Mouse (Mus musculus) thymus, postnatal 0 days (tissue): ENCODE results near the gene Ift27. TPM values are rescaled to one million over a fixed set of nuclear protein-coding genes. Genes with fewer than 3 reads are reported as not detected.
A peak's percentile ranks its signal among the peaks of the same experiment; 100 is the strongest.

ENCODE experiments used
- DNase-seq: peaks from one replicate; pipeline ENCODE4 v3.0.0-alpha.2; 2015; ENCODE audit warnings: low spot score
- polyA plus RNA-seq: library from polyadenylated mRNA; unstranded; fragments of >200 nt; fragmentation: Nextera tagmentation; extraction: Ambion mirVana; gene quantifications from 2 replicates; pipeline ENCODE4 v1.2.1, GENCODE M21; 2015

The Ift27 gene
- polyA plus RNA-seq = 85.2 and 87.5 TPM in 2 replicates

DNA sequence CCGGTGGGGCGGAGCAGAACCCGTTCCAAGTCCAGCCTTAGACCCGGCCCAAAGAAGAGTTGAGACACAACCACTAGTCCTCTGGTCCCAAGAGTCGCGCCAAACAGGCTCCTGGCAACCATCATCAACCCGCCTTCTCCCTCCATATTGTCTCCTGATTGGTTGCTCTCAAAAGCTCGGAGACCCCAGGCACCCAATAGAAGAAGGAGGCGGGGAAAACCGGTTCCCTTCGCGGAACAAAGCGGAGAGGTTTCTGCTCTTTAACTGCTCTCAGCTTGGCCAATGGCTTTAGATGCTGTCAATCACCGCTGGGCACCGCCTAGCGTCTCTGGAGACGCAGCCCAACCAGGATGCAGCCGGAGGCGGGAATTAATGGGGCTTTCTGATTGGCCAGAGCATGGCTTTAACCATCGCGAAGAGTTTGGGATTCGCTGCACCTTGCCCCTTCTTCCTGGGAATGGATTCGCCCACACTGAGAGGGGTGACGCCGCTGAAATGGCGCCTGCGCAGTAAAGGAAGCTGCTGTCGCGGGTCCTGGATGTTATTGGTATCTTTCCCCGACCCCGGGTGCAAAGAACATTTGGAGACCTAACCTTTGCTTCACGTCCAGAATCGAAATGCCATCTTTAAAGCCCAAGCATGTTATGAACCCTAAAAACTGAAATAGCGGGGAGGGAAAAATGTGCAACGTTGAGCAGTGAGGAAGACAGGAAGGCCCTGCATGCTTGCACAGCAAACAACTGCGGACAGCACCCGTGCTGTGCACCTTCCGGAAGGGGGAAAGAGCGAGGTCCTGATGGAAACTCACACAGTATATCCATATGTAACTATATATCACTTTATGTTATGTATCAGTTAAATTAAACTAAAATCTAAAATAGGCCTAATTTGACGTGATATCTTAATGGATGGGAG, at the start of gene Ift27:
Gene Ift27, minus strand, starts transcription at position 136 of the 915 bp plus-strand sequence.
- peak; percentile 100 for DNase-seq

DNA sequence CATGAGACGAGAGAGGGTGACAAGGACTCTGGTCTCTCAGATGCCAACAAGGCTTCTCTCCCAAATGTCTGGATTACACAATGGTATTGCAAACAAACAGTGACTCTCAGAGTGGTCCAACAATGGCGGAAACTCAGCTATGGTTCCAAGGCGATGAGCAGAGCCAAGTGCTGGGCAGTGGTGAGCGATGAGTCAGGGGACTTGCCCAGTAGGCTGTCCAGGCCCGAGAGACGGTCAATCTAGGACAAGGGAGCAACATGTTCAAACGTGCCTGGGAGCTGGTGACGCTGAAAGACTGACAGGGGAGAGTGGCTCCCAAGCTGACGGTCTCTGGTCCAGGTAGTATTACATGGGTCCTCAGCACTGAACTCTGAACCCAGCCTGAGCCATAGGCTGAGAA, 41.4 kb upstream of the Ift27 start:
- no peak for DNase-seq

- DNase-seq = no peak
Measured at GRCm38 (mm10) chr15:78211367-78211766, 37.5 kb upstream of the Ift27 start.

- DNase-seq = no peak
Measured at GRCm38 (mm10) chr15:78210203-78210602, 36.3 kb upstream of the Ift27 start.

- DNase-seq = no peak
Measured at GRCm38 (mm10) chr15:78206312-78206711, 32.4 kb upstream of the Ift27 start, which contains the start of gene Pvalb. Gene Pvalb (minus strand): TSS chr15:78206400.

DNA sequence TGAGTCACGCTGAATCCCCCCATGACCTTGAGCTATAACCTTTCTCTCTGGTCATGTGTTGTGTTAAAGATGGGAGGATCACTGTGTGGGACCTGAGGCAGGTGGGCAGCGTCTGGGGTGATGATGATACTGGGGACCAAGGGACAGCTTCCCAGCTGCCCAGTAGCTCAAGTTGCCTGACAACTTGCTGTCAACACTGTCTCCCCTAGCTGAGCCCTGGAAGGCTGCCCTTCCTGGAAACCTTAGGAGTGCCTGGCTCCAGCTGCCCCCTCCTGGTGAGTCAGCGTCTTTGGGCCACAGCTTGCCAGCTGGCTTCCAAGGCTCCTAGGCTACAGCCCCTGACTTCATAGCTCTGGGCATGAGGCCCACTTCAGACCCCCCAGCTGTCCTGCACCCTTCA, 31.3 kb upstream of the Ift27 start:
- no peak for DNase-seq

- no peak for DNase-seq
Measured at GRCm38 (mm10) chr15:78204053-78204847, 30.3 kb upstream of the Ift27 start.

DNA sequence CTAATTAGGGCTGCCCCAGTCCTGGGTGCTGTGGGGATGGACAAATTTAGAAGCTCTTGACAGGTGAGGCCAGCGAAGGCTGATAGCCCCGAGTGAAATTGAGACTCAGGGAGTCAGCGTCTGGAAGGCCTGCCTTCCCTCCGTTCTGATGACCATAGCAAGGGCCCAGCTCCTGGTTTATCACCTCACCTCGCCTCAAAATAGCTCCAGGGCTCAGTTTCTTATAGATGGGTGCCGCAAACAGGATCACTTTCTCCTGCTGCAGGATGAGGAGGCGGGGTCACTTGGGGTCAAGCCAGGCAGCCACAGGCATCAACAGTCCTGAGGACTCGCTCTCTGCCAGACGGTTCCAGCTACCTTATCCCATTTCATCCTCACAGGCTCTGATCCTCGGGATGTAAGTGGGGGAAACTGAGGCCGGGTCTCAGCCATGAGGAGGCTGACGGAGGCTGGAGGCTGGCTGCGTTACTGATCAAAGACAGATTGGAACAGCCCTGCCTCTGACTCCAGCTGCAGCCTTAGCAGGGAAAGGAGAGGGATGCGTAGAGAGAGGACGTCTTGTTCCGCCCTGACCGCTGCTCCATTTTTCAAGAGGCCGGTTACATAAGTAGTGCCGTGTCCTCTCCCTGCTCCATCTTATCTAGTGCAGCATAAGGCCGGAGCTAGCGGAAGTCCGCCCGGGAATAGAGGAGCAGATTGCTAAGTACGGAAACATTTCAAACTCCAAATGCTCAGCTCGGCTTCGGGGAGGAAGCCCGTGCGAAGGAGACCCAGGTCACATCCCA, 21.4 kb upstream of the Ift27 start:
- DNase-seq = no peak

DNA sequence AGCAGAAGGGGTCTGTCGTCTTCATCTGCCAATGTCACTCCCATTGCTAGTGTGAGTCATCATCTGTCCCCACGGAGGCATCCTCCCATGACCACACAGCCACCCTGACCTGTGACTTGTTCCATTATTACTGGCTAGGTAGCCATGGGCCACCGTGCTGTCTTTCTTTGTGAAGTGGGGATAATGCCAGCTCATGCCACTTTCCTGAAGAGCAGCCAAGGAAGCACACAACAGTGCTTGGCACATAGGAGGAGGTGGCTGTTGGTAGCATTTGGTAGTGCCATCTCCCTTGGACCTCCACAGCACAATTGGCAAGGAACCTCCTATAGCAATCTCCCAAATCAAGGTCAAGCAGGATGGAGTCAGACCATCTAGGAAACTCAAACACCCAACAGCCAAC, 20.4 kb upstream of the Ift27 start:
- no peak for DNase-seq

- no peak for DNase-seq
Measured at GRCm38 (mm10) chr15:78189636-78190035, 15.7 kb upstream of the Ift27 start.

GRCm38 (mm10) chr15:78188546-78188945, 14.6 kb upstream of the Ift27 start:
- no peak for DNase-seq

DNA sequence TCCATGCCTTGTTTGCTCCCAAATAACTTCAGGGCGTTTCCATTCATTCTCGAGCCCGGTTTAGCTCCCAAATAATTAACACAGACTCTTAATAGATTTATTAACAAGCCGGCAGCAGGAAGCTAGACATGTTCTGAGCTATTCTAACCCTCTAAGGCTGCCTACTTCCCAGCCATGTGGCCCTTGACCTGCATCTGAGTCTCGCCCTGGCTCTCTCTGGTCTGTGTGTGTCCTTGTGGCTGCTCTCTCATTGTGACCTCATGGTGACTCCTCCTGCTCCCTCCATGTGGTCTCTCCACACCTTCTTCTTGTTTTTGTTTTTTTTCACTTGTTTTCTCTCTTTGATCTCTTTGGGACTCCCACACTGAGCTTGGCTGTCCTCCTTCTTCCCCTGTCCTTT, 13.0 kb upstream of the Ift27 start:
- no peak for DNase-seq

GRCm38 (mm10) chr15:78185609-78186008, 11.7 kb upstream of the Ift27 start:
- no peak for DNase-seq

GRCm38 (mm10) chr15:78184855-78185254, 10.9 kb upstream of the Ift27 start:
- DNase-seq = peak; percentile 67

GRCm38 (mm10) chr15:78181701-78182405, 7.9 kb upstream of the Ift27 start:
- no peak for DNase-seq

- DNase-seq = no peak
Measured at GRCm38 (mm10) chr15:78179775-78180174, 5.9 kb upstream of the Ift27 start.

GRCm38 (mm10) chr15:78178397-78178796, 4.5 kb upstream of the Ift27 start:
- peak; percentile 80 for DNase-seq

DNA sequence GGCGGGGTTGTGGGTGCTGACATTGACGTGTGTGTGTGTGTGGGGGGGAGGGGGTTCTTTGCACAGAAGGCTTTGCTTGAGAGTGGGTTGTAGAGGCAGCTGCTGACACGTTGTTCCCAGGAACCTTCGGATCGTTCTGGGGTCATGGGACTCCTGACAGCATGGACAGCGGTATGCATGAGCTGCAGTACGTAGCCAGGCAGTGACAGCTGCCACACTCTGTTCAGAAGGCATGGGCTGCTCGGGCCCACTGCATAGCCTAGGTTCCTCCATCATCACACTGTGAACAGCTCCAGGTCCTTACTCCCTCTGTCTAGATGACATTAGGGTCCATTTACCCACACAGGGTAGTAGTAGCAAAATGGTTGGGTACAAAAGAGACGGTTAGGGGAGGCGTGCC, 3.4 kb upstream of the Ift27 start:
- no peak for DNase-seq

DNA sequence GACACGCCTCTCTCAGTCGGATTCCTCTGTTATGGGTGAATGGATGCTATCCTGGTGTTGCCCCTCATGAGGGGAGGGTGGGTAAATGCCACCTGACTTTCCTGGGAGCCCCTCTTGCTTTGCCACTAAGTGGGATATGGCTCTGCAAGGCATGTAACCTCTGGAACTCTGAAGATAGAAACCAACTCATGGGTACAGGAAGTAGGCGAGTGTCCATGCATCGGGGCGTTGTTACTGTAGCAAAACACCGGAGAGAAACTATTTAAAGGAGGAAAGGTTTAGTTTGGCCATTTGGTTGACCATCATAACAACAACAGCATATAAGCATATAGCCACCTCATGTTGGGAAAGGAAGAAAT, 959 bp upstream of the Ift27 start:
- peak; percentile 11 for DNase-seq

DNA sequence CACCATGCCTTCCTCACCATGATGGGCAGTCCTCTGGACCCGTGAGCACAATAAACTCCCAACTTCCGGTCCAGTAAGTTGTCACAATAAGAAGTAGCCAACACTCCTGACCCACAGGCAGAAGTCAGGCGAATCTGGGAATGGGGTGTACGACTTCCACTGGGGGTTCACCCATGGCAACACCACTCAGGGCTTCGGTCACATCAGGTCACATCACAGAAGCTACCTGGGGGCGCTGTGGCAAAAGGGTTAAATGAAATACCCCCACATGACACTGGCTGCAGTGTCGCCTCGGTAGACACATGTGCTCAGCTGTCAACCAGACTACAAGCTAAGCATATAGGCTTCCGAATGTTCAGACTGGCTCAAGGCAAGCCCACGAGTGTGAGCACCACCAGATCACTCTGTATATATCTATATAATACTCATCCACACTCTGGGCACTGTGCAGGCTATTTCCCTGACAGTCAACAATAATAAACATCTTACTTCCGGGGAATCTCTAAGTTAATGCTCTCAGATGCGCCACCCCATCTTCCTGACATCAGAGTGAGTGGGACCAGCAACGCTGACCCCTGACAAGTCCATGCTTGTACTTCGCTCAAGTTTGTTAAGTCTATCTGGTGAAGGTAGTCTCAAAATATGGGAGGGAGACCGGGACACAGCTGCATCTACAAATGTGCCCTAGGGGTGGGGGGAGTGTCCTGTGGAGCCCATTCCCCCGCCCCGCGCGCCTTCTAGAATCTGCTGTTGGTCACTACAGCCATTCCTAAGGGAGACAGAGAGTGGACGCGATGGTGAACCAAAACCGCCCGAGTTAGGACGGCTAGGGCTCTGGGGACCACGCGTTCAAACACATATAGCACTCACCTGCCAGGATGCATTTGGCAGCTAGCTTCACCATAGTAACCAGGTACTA, 749 bp downstream of the Ift27 start:
- no peak for DNase-seq
